Mouse (Mus musculus): Measurements from ENCODE around the gene Slc7a7. TPM values are rescaled to one million over a fixed set of nuclear protein-coding genes. Genes with fewer than 3 reads are reported as not detected.
A peak's percentile ranks its signal among the peaks of the same experiment; 100 is the strongest.

Slc7a7 gene
- polyA plus RNA-seq, 2 experiments, result 4.5 to 7.4 TPM

GRCm38 (mm10) chr14:54457907-54458569 is 40.5 kb upstream of the Slc7a7 start:
- H3K36me3 ChIP-seq (ENCODE audit: control insufficient read depth, insufficient read depth, low read length), result no peaks in the 10 kb centered on the region
- no peak overlapping the region for H3K4me3 ChIP-seq (replicated peaks; ENCODE audit: low read length)
- H3K4me1 ChIP-seq (ENCODE audit: control insufficient read depth, insufficient read depth, low read length), result no peaks in the 10 kb centered on the region
- H3K27ac ChIP-seq (replicated peaks; ENCODE audit: low read depth, low read length), result no peak overlapping the region
- no peak overlapping the region for H3K4me2 ChIP-seq (replicated peaks; ENCODE audit: low read depth, low read length, severe bottlenecking)
- ATAC-seq (ENCODE audit: low FRiP score, low read depth), result no peak
- H3K9ac ChIP-seq (ENCODE audit: low read depth, low read length, severe bottlenecking), result no peak overlapping the region
- DNase-seq (ENCODE audit: low spot score), result no peak
- no peak for TF ChIP-seq POLR2A (IDR thresholded peaks at IDR 0.05; ENCODE audit: borderline replicate concordance, extremely low read depth, insufficient read depth, insufficient read length)
- H3K27me3 ChIP-seq (ENCODE audit: control insufficient read depth, insufficient read depth, low read length), result no peaks in the 10 kb centered on the region
- H3K9me3 ChIP-seq (ENCODE audit: control insufficient read depth, low read length), result no peaks in the 10 kb centered on the region
- 90% methylated on average over 14 of the region's 14 CpGs for WGBS

- WGBS, result 79% methylated on average over 11 of the region's 11 CpGs
- Histone ChIP-seq H3K9ac (ENCODE audit: low read depth, low read length, severe bottlenecking) (no peak overlapping the region), H3K4me1 (ENCODE audit: control insufficient read depth, insufficient read depth, low read length) (no peaks in the 10 kb centered on the region), H3K27me3 (ENCODE audit: control insufficient read depth, insufficient read depth, low read length) (no peaks in the 10 kb centered on the region), H3K36me3 (ENCODE audit: control insufficient read depth, insufficient read depth, low read length) (no peaks in the 10 kb centered on the region), H3K27ac (replicated peaks; ENCODE audit: low read depth, low read length) (no peak overlapping the region), H3K4me2 (replicated peaks; ENCODE audit: low read depth, low read length, severe bottlenecking) (no peak overlapping the region), H3K9me3 (ENCODE audit: control insufficient read depth, low read length) (no peaks in the 10 kb centered on the region), H3K4me3 (replicated peaks; ENCODE audit: low read length) (no peak overlapping the region)
- no peak for DNase-seq (ENCODE audit: low spot score)
- TF ChIP-seq POLR2A (IDR thresholded peaks at IDR 0.05; ENCODE audit: borderline replicate concordance, extremely low read depth, insufficient read depth, insufficient read length), result no peak
- ATAC-seq (ENCODE audit: low FRiP score, low read depth), result no peak
Measured at GRCm38 (mm10) chr14:54454669-54455528, 37.3 kb upstream of the Slc7a7 start.

DNA sequence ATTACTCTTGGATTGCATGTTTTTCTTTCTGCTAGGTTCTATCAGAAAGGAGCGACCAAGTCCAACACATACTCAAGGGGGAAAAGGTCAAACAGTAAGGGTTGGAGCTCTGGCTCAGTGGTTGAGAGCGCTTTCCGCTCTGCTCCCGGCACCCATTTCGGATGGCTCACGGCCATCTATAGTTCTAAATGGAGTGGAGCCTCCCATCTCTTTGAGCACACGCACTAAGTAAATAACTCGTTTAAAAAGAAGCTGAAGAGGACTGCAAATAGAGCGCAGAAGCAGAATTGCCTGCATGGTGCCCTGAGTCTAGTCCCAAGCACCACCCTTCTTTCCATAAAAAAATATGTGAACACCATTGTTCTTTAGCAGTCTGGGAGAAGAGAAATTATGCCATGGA is 36.0 kb upstream of the Slc7a7 start:
- Histone ChIP-seq H3K9me3 (ENCODE audit: control insufficient read depth, low read length) (no peaks in the 10 kb centered on the region), H3K9ac (ENCODE audit: low read depth, low read length, severe bottlenecking) (no peak overlapping the region), H3K36me3 (ENCODE audit: control insufficient read depth, insufficient read depth, low read length) (no peaks in the 10 kb centered on the region), H3K4me3 (replicated peaks; ENCODE audit: low read length) (no peak overlapping the region), H3K4me2 (replicated peaks; ENCODE audit: low read depth, low read length, severe bottlenecking) (no peak overlapping the region), H3K4me1 (ENCODE audit: control insufficient read depth, insufficient read depth, low read length) (no peaks in the 10 kb centered on the region), H3K27me3 (ENCODE audit: control insufficient read depth, insufficient read depth, low read length) (no peaks in the 10 kb centered on the region), H3K27ac (replicated peaks; ENCODE audit: low read depth, low read length) (no peak overlapping the region)
- no peak for DNase-seq (ENCODE audit: low spot score)
- ATAC-seq (ENCODE audit: low FRiP score, low read depth), result no peak
- 90% methylated on average over 9 of the region's 9 CpGs for WGBS
- no peak for TF ChIP-seq POLR2A (IDR thresholded peaks at IDR 0.05; ENCODE audit: borderline replicate concordance, extremely low read depth, insufficient read depth, insufficient read length)

DNA sequence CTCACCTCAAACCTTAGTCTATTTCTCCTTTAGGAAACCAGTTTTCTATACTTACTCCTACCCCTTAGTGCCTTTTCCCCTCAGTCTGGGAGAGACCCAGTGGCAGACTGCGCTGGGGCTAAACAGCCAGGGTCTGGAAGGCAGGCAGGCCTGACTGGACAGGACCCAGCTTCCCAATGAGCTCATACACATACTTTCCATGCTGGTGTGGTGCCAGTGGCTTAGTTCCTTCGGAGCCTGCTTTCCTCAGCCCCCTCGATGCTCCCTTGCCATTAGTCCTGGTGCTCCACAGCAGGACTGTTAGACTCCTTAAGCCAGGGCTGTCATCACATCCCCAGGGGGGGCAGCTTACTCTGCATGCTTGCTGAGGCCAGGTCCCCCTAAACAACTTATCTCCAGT is 27.9 kb upstream of the Slc7a7 start:
- H3K4me3 ChIP-seq (replicated peaks; ENCODE audit: low read length), result no peak overlapping the region
- peak; percentile 63 for DNase-seq (ENCODE audit: low spot score)
- no peak for TF ChIP-seq POLR2A (IDR thresholded peaks at IDR 0.05; ENCODE audit: borderline replicate concordance, extremely low read depth, insufficient read depth, insufficient read length)
- no peak for ATAC-seq (ENCODE audit: low FRiP score, low read depth)
- no peak overlapping the region for H3K27ac ChIP-seq (replicated peaks; ENCODE audit: low read depth, low read length)
- H3K4me1 ChIP-seq (ENCODE audit: control insufficient read depth, insufficient read depth, low read length), result peaks cover 25% of the 10 kb centered on the region
- H3K9me3 ChIP-seq (ENCODE audit: control insufficient read depth, low read length), result no peaks in the 10 kb centered on the region
- 58% methylated on average over 3 of the region's 3 CpGs for WGBS
- no peaks in the 10 kb centered on the region for H3K27me3 ChIP-seq (ENCODE audit: control insufficient read depth, insufficient read depth, low read length)
- H3K9ac ChIP-seq (ENCODE audit: low read depth, low read length, severe bottlenecking), result no peak overlapping the region
- H3K4me2 ChIP-seq (replicated peaks; ENCODE audit: low read depth, low read length, severe bottlenecking), result no peak overlapping the region
- H3K36me3 ChIP-seq (ENCODE audit: control insufficient read depth, insufficient read depth, low read length), result peaks cover 15% of the 10 kb centered on the region

GRCm38 (mm10) chr14:54443712-54444618 is 26.4 kb upstream of the Slc7a7 start:
- no peaks in the 10 kb centered on the region for H3K27me3 ChIP-seq (ENCODE audit: control insufficient read depth, insufficient read depth, low read length)
- no peak overlapping the region for H3K4me2 ChIP-seq (replicated peaks; ENCODE audit: low read depth, low read length, severe bottlenecking)
- peak overlapping the region; percentile 86 for H3K27ac ChIP-seq (replicated peaks; ENCODE audit: low read depth, low read length)
- H3K9ac ChIP-seq (ENCODE audit: low read depth, low read length, severe bottlenecking), result no peak overlapping the region
- ATAC-seq (ENCODE audit: low FRiP score, low read depth) (peak; percentile 67), DNase-seq (ENCODE audit: low spot score) (peak; percentile 82)
- 46% methylated on average over 15 of the region's 15 CpGs for WGBS
- peaks cover 25% of the 10 kb centered on the region for H3K4me1 ChIP-seq (ENCODE audit: control insufficient read depth, insufficient read depth, low read length)
- H3K4me3 ChIP-seq (replicated peaks; ENCODE audit: low read length), result no peak overlapping the region
- TF ChIP-seq POLR2A (IDR thresholded peaks at IDR 0.05; ENCODE audit: borderline replicate concordance, extremely low read depth, insufficient read depth, insufficient read length), result no peak
- H3K9me3 ChIP-seq (ENCODE audit: control insufficient read depth, low read length), result no peaks in the 10 kb centered on the region
- peaks cover 30% of the 10 kb centered on the region for H3K36me3 ChIP-seq (ENCODE audit: control insufficient read depth, insufficient read depth, low read length)
